Mouse (Mus musculus) megakaryocyte, adult 5-6 weeks (primary cell): ENCODE measurements around the gene Fam110c. TPM values are rescaled to one million over a fixed set of nuclear protein-coding genes. Genes with fewer than 3 reads are reported as not detected.

Experiments
- ATAC-seq: 2 replicates; pipeline ENCODE4 v1.8.0; 2016; ENCODE audit warnings: mild to moderate bottlenecking, inconsistent platforms; ENCODE audit not compliant: poor library complexity, severe bottlenecking
- total RNA-seq, 2 experiments: library from RNA; stranded (forward) in 1 of 2; stranded (reverse) in 1 of 2; fragments of 153-499, 151-499 nt in 1 of 2; fragments of 221-1000, 200-1000 nt in 1 of 2; gene quantifications; 2 replicates each; pipeline versions ENCODE4 v1.2.3 to v1.2.4; 2015 to 2017

Fam110c gene
- total RNA-seq (2015) (0.16 and 0.46 TPM in 2 replicates), total RNA-seq (2017) (0.98 and 1.2 TPM in 2 replicates)

DNA sequence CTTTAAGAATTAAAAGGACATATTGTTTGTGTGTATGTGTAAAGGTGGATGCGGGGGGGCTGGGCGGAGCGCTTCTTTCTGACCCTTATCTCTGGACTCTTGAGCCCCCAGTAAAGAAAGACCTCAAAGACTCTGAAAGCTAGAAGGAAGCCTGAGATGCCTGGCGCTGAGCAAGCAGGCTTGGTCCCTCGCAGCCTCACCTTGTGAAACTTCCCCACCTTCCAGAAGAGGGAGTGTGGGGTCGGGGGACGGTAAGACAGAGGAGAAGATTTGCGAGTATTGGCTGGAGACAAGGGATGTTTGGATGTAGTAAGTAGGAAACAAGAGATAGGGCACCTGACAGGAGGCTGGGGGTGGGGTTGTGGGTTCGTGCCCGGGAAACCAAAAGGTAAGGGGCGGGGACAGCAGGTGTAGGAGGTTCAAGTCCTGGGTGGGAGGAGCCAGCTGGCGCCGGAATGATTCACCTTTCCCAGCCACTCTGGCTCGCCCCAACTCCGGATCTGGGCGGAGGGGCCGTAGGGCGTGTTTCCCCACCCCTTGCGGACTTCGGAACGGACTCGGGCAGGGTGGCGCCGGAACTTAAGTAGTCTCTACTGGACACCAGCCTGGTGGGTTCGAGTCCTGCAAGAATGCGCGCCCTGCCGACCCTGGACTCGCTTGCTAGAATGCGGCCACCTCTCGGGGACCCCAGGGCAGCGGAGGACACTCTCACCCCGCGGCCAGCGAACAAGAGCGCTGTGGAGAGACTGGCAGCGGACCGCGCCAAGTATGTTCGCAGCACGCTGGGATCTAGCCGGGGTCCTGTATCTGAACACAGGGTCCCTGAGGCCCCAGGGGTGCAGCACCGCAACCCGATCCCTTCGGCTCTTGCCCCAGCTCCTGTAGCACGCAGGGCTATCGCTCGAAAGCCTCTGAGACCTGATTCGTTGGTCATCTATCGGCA, at the start of gene Fam110c:
TSS of gene Fam110c (plus strand) at position 450 of the 943 bp plus-strand sequence.
- ATAC-seq, result peak; percentile 44

DNA sequence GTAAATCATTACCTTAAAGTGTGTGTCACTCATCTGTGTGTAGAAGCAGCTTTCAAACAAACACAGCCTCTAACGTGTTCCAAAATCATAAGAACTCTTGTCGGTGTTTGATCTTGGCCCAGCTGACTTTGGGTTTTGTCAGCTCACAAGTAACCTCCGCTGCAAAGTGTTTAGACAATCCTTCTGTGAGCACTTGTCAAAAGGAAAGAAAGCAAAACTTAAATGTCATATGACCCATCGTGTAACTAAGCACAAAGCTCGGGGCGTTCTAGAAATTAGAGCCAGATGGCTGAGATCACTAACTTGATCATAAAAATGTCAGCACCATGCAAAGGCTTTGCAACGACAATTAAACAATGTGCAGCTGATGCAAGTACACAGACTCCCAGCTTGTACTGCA, 47.2 kb upstream of the Fam110c start:
- ATAC-seq, result no peak

GRCm38 (mm10) chr12:31052066-31052465, 21.6 kb upstream of the Fam110c start:
- no peak for ATAC-seq

- no peak for ATAC-seq
These were observed 17.3 kb upstream of the Fam110c start for GRCm38 (mm10) chr12:31056291-31056864.

- peak; percentile 67 for ATAC-seq
These were observed 14.2 kb upstream of the Fam110c start for GRCm38 (mm10) chr12:31059393-31059853.

DNA sequence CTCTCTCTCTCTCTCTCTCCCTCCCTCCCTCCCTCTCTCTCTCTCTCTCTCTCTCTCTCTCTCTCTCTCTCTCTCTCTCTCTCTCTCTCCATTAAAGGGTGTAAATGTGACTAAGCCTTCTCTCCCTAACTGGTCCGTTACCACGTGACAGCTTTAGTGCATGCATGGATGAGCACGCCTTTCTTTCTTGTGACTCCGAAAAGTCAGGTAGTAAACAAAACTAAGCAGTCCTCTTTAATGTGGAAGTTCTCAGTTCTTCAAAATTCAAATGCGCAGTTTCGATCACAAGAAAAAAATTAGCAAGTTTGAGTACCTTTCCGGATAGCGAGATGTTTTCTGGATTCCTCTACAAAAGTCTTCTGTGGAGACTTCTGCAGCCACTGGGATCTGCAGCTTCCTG, 13.4 kb upstream of the Fam110c start:
- no peak for ATAC-seq

DNA sequence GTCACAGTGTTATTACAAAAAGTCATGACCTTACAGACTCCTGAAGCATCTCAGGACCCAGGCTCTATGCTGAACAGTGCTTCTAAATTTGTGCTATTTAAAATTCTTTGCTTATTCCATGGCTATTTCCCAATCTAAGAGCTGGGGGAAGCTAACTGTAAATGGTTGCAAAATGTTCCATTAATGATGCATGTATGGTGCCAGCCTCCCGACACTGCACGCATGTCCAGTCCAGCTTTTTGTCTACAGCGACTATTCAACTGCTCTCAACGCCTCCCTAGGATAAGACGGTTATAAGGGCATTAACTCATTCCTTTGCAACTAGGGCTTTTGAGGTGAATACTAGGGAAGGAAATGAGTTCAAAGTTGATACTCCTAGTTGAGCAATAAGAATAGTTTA, 2.4 kb upstream of the Fam110c start:
- ATAC-seq, result no peak

GRCm38 (mm10) chr12:31074355-31074786, 710 bp downstream of the Fam110c start:
- ATAC-seq, result peak; percentile 48

- peak; percentile 65 for ATAC-seq
These were observed 1.3 kb downstream of the Fam110c start for GRCm38 (mm10) chr12:31074839-31075538.

GRCm38 (mm10) chr12:31077020-31077419, 3.4 kb downstream of the Fam110c start:
- no peak for ATAC-seq

- ATAC-seq, result no peak
These were observed 4.4 kb downstream of the Fam110c start for GRCm38 (mm10) chr12:31078030-31078429.

DNA sequence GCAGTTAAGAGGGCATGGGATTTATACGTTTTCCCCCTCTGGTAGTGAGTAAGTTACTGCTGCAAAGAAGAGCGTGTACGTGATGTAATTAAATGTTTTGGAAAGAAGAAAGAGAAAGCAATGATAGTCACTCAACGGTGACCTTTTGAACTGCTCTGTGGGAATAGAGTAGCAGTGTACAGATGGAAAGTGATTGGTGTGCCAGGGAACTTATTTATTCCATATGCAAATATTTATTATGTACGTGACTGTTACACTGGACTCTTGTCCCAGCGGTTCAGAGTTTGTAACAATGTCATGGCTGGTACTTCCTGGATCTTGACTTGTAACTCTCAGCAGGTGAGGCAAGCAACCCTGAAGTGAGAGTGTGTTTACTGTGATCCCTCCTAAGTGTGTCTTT, 6.7 kb downstream of the Fam110c start:
- ATAC-seq, result no peak

- ATAC-seq, result no peak
These were observed 7.4 kb downstream of the Fam110c start for GRCm38 (mm10) chr12:31080890-31081554.

DNA sequence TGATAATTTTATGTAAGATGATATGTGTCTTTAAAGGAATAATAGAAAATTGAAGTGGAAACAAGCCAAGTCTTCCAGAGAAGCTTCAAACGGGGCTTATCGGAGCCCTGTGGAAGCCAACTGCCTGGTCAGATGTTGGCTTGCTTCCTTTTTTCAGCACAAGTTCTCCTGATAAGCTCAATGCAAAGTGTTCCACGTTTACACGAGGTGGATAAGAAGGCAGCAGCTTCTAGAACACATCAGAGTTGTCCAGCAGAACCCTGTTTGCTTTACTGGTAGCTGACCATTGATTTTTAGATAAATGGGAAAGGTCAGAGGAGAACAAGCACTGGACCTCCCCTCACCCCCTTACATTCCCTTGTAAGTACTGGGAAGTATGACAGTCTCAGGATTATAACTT, 9.3 kb downstream of the Fam110c start:
- ATAC-seq, result no peak

GRCm38 (mm10) chr12:31083407-31083806, 9.7 kb downstream of the Fam110c start:
- no peak for ATAC-seq

DNA sequence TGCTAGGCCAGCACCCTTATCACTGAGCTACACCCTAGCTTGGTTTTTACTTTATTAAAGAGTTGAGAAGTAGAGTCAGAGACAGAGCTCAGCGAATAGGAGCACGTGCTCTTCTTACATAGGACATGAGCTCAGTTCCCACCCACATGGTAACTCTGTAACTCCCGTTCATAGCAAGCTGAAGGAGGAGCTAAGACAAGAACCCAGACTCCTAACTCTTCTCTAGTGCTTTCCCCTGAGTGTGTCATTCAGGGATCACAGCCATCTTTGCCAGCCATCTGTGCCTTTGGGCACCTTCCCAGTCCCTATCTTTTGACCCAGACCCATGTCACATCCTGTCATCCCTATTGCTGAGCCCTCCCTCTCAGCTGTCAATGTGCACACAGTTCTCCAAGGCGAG, 13.4 kb downstream of the Fam110c start:
- ATAC-seq, result no peak

DNA sequence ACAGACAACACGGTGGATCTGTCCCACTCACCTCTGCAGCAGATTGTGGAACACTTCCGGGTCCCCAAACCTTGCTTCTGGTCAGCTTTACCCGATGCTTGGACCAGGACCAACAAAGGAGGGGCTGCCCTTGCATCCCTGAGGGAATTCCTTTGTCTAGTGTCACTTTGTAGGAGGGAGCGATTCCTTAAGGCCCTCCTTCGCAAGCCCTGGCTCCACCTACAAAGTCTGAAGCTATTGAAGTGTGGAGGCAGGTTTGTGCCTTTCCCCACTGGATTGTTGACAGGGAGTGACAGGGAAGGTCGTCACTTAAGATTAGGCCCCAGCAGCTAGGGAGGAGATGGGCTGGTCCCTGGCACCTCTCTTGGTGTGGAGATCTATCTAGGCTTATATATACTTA, 16.7 kb downstream of the Fam110c start:
- no peak for ATAC-seq

DNA sequence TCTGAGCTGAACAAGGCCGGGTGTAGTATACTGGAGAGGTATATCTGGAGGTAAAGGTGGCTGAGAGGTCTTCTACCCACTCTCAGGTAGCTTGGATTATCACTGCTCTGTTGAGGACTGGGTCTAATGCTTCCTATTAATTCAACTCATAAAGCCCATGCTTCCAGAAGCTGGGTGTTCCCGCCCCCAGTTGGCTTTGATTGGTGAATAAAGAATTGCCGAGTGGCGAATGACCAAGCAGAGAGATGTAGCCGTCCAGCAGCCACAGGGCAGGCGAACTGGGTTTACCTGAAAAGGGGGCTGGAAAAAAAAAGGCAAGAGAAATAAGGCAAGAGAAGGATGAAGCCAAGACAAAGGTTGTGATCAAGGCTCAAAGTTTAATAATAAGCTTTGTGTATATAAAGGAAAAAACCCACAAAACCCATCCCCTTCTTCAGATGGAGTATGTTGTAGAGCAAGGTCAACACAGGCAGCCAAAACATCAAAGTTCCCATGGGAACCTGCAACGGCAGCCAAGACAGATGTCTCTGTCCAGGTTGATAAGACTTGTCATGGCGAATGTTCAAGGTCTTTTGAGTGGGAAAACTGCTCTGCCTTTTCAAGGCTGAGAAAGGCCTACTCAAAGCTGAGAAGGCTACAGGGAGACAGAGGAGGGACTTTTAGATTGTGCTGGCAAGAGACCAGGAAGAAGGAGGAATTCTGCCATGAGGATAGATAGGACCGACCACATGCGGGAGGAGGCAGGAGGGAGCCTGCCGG, 17.4 kb downstream of the Fam110c start:
- ATAC-seq, result no peak

DNA sequence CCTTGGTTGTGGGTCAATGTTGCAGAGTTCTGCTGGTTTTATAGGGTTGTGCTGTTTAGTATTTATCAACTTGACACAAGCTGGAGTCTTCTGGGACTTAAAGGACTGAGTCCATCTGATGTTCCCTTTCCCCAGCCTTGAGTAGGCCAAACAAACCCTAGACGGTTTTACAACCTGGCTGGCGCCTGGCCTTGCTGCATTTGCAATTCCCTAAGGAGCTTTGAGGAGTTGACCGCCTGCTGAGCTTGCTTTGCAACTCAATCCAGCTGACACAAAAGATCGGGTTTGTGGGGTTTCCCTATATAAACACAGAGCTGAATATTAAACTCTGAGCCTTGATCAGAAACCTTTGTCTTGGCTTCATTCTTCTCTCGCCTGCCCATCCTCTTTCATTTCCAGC, 18.8 kb downstream of the Fam110c start:
- ATAC-seq, result no peak

DNA sequence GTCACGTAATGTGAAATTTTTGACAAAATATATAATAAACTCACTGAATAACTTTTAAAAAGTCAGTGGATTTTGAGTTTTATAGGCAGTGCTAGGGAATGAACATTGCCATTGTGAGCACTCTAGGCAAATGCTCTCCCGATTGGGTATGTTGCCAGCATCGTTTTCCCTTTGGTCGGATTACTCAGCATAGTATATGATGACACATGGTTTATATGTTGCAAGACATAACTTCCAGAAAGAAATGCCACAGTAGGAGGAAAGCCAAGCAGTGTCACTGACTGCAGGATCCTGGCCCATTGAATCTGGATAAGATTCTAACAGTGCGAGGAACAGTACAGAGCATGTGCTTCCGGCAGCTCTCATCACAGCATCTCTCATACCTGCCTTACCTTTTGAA, 23.5 kb downstream of the Fam110c start:
- ATAC-seq, result no peak
